Mouse (Mus musculus) heart, postnatal 0 days (tissue): ENCODE measurements around the gene Ksr2.

Source experiments
- CTCF ChIP-seq: IDR thresholded peaks from 2 replicates; pipeline ENCODE4 v1.5.1; 2016; ENCODE audit warnings: antibody characterized with exemption, control low read depth, low read depth
- EP300 ChIP-seq: IDR thresholded peaks from 2 replicates; pipeline ENCODE4 v1.6.1; 2016; ENCODE audit warnings: antibody characterized with exemption, low read depth

DNA sequence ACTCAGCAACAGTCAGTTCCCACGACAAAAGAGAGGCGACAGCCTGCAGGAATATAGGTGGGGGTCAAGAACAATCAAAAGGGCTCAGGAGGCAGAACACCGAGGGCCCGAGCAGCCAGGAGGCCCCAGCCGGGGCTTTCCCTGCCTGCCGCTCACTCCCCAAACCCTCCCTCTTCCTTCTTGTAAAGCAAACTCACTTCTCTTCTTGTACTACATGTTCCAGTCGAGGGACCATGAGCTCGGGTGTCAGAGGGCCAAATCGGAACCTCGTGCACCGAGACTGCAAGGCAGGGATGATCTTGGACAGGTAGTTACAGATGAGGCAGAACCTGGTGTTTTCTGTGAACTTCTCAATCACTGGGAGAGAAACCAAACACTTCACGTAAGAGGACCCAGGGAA is 30.6 kb upstream of the Ksr2 start:
- TF ChIP-seq EP300 (no peak), CTCF (no peak)
